Mouse (Mus musculus) forebrain, postnatal 0 days (tissue): ENCODE data around the gene Fnbp1. TPM values are rescaled to one million over a fixed set of nuclear protein-coding genes. Genes with fewer than 3 reads are reported as not detected.

ENCODE experiments used
- ATAC-seq: fragments of 200-750 bp; cut with Nextera tagmentation; 2 replicates; pipeline ENCODE4 v1.8.0; 2017; ENCODE audit warnings: mild to moderate bottlenecking, moderate library complexity
- DNase-seq: peaks from one replicate; pipeline ENCODE4 v3.0.0-alpha.2; 2015
- H3K27ac ChIP-seq: fragments of 300-500 bp; sonication (generic); 2 replicates; pipeline ENCODE4 v1.5.1; 2014; ENCODE audit warnings: low read depth, mild to moderate bottlenecking, antibody characterized with exemption, low read length, moderate library complexity, mixed read lengths
- H3K27me3 ChIP-seq: fragments of 300-500 bp; sonication (generic); 2 replicates; pipeline ENCODE4 v1.6.1; 2014; ENCODE audit warnings: mild to moderate bottlenecking, low read length, mixed read lengths; ENCODE audit not compliant: insufficient read depth
- H3K36me3 ChIP-seq: fragments of 300-500 bp; sonication (generic); 2 replicates; pipeline ENCODE4 v1.6.1; 2014; ENCODE audit warnings: mild to moderate bottlenecking, moderate library complexity; ENCODE audit not compliant: insufficient read depth
- H3K4me1 ChIP-seq: fragments of 300-500 bp; sonication (generic); 2 replicates; pipeline ENCODE4 v1.6.1; 2014; ENCODE audit warnings: antibody characterized with exemption; ENCODE audit not compliant: insufficient read depth
- H3K4me2 ChIP-seq: fragments of 300-500 bp; sonication (generic); 2 replicates; pipeline ENCODE4 v1.6.1; 2014; ENCODE audit warnings: low read depth, mild to moderate bottlenecking, moderate library complexity
- H3K4me3 ChIP-seq: fragments of 300-500 bp; sonication (generic); 2 replicates; pipeline ENCODE4 v1.5.1; 2014; ENCODE audit warnings: low read depth, low read length, mixed read lengths
- H3K9ac ChIP-seq: fragments of 300-500 bp; sonication (generic); 2 replicates; pipeline ENCODE4 v1.6.1; 2014; ENCODE audit warnings: mild to moderate bottlenecking
- H3K9me3 ChIP-seq: fragments of 300-500 bp; sonication (generic); 2 replicates; pipeline ENCODE4 v1.6.1; 2016; ENCODE audit warnings: low read length
- CTCF ChIP-seq: sonication (generic); IDR thresholded peaks from 2 replicates; pipeline ENCODE4 v1.5.1; 2016; ENCODE audit warnings: antibody characterized with exemption, control low read depth, low read depth
- whole genome bisulfite sequencing: fragments of 180-500 bp; shearing (Covaris S2); extraction: QIAGEN DNeasy Blood & Tissue Kit; methylation state at CpG from one replicate; pipeline ENCODE4 v1.1.7; 2014; 5-methylcytosine and 5-hydroxymethylcytosine counted together
- polyA plus RNA-seq: library from polyadenylated mRNA; unstranded; fragments of >200 nt; fragmentation: Nextera tagmentation; extraction: Ambion mirVana; gene quantifications from 2 replicates; pipeline ENCODE4 v1.2.1, GENCODE M21; 2015
- total RNA-seq: library from RNA; depleted of rRNA; stranded (reverse); fragments of >200 nt; gene quantifications from 2 replicates; pipeline ENCODE4 v1.2.3, GENCODE M21; 2014; rRNA removed

Gene Fnbp1
- total RNA-seq (9.2 and 13.3 TPM in 2 replicates), polyA plus RNA-seq (9.8 and 20.1 TPM in 2 replicates)

GRCm38 (mm10) chr2:31141867-31142454 lies at the start of gene Fnbp1:
Gene Fnbp1, minus strand, starts transcription at chr2:31142008.
- H3K4me3 ChIP-seq, result peak within 1 kb of the TSS; percentile 84
- DNase-seq (peak; percentile 91), ATAC-seq (peak; percentile 97)
- peak within 1 kb of the TSS; percentile 87 for H3K4me2 ChIP-seq
- H3K27ac ChIP-seq, result peak within 1 kb of the TSS; percentile 90
- peak within 1 kb of the TSS; percentile 81 for H3K9ac ChIP-seq
- no peaks in the 10 kb centered on the region for H3K27me3 ChIP-seq
- no peaks in the 10 kb centered on the region for H3K9me3 ChIP-seq
- 1% methylated on average over 52 of the region's 59 CpGs for WGBS
- TF ChIP-seq CTCF, result peak; percentile 32
- 0 out of 2 replicates have a peak, but pooled peaks cover 7% of the 10 kb centered on the region for H3K4me1 ChIP-seq
- peaks cover 9% of the 10 kb centered on the region; the same call in 1 of the 2 replicates for H3K36me3 ChIP-seq

- H3K36me3 ChIP-seq, result peaks cover 73% of the 10 kb centered on the region
Measured at GRCm38 (mm10) chr2:31189654-31190053, 47.8 kb upstream of the Fnbp1 start.

GRCm38 (mm10) chr2:31188691-31189090 lies 46.9 kb upstream of the Fnbp1 start:
- no peaks in the 10 kb centered on the region for H3K4me1 ChIP-seq
- peaks cover 80% of the 10 kb centered on the region for H3K36me3 ChIP-seq
- no peak overlapping the region for H3K27ac ChIP-seq
- WGBS, result 100% methylated on average over 1 of the region's 1 CpGs
- H3K9ac ChIP-seq, result no peak overlapping the region
- TF ChIP-seq CTCF, result no peak
- H3K27me3 ChIP-seq, result no peaks in the 10 kb centered on the region
- ATAC-seq, result no peak
- no peak overlapping the region for H3K4me3 ChIP-seq
- no peak for DNase-seq
- H3K9me3 ChIP-seq, result no peaks in the 10 kb centered on the region
- H3K4me2 ChIP-seq, result no peak overlapping the region

More at GRCm38 (mm10) chr2:31189654-31190053, 47.8 kb upstream of the Fnbp1 start:
- no peak for DNase-seq
- Histone ChIP-seq H3K27me3 (no peaks in the 10 kb centered on the region), H3K4me1 (no peaks in the 10 kb centered on the region), H3K4me3 (no peak overlapping the region), H3K4me2 (no peak overlapping the region), H3K9me3 (no peaks in the 10 kb centered on the region), H3K9ac (no peak overlapping the region), H3K27ac (no peak overlapping the region)
- TF ChIP-seq CTCF, result no peak
- no peak for ATAC-seq
- 90% methylated on average over 3 of the region's 3 CpGs for WGBS

GRCm38 (mm10) chr2:31183830-31184229 lies 42.0 kb upstream of the Fnbp1 start:
- H3K4me3 ChIP-seq, result no peak overlapping the region
- DNase-seq, result no peak
- peak; percentile 38 for TF ChIP-seq CTCF
- H3K9me3 ChIP-seq, result no peaks in the 10 kb centered on the region
- WGBS, result 85% methylated on average over 1 of the region's 1 CpGs
- ATAC-seq, result no peak
- no peaks in the 10 kb centered on the region for H3K27me3 ChIP-seq
- H3K4me2 ChIP-seq, result no peak overlapping the region
- no peak overlapping the region for H3K9ac ChIP-seq
- H3K27ac ChIP-seq, result no peak overlapping the region
- peaks cover 73% of the 10 kb centered on the region for H3K36me3 ChIP-seq
- H3K4me1 ChIP-seq, result no peaks in the 10 kb centered on the region

- no peak for ATAC-seq
- Histone ChIP-seq H3K9ac (no peak overlapping the region), H3K4me3 (no peak overlapping the region), H3K36me3 (peaks cover 73% of the 10 kb centered on the region), H3K4me1 (no peaks in the 10 kb centered on the region), H3K27ac (no peak overlapping the region), H3K27me3 (no peaks in the 10 kb centered on the region), H3K4me2 (no peak overlapping the region), H3K9me3 (no peaks in the 10 kb centered on the region)
- 92% methylated on average over 6 of the region's 6 CpGs for WGBS
- DNase-seq, result no peak
- no peak for TF ChIP-seq CTCF
Measured at GRCm38 (mm10) chr2:31182786-31183330, 41.0 kb upstream of the Fnbp1 start.

- TF ChIP-seq CTCF, result no peak
- Histone ChIP-seq H3K9ac (no peak overlapping the region), H3K27ac (no peak overlapping the region), H3K4me1 (no peaks in the 10 kb centered on the region), H3K36me3 (peaks cover 77% of the 10 kb centered on the region), H3K4me2 (no peak overlapping the region), H3K4me3 (no peak overlapping the region), H3K9me3 (no peaks in the 10 kb centered on the region), H3K27me3 (no peaks in the 10 kb centered on the region)
- 85% methylated on average over 7 of the region's 7 CpGs for WGBS
- ATAC-seq, result no peak
- no peak for DNase-seq
Measured at GRCm38 (mm10) chr2:31180081-31180551, 38.3 kb upstream of the Fnbp1 start.

GRCm38 (mm10) chr2:31179471-31179870 lies 37.7 kb upstream of the Fnbp1 start:
- TF ChIP-seq CTCF, result no peak
- Histone ChIP-seq H3K9ac (no peak overlapping the region), H3K4me3 (no peak overlapping the region), H3K4me2 (no peak overlapping the region), H3K27ac (no peak overlapping the region), H3K36me3 (peaks cover 70% of the 10 kb centered on the region), H3K9me3 (no peaks in the 10 kb centered on the region), H3K4me1 (no peaks in the 10 kb centered on the region), H3K27me3 (no peaks in the 10 kb centered on the region)
- WGBS, result 94% methylated on average over 7 of the region's 7 CpGs
- no peak for ATAC-seq
- no peak for DNase-seq
